Mouse (Mus musculus) hindbrain, embryonic 12.5 days (tissue): ENCODE results near the gene Isg15. TPM values are rescaled to one million over a fixed set of nuclear protein-coding genes. Genes with fewer than 3 reads are reported as not detected.

Source experiments
- ATAC-seq: fragments of 200-750 bp; cut with Nextera tagmentation; 2 replicates; pipeline ENCODE4 v1.8.0; 2017; ENCODE audit warnings: moderate TSS enrichment; ENCODE audit not compliant: low FRiP score
- H3K27ac ChIP-seq: fragments of 300-500 bp; sonication (generic); 2 replicates; pipeline ENCODE4 v1.5.1; 2016; ENCODE audit warnings: mild to moderate bottlenecking
- H3K27me3 ChIP-seq: fragments of 300-500 bp; sonication (generic); 2 replicates; pipeline ENCODE4 v1.6.1; 2016; ENCODE audit warnings: mild to moderate bottlenecking
- H3K36me3 ChIP-seq: fragments of 300-500 bp; sonication (generic); 2 replicates; pipeline ENCODE4 v1.6.1; 2016; ENCODE audit warnings: mild to moderate bottlenecking
- H3K4me1 ChIP-seq: fragments of 300-500 bp; sonication (generic); 2 replicates; pipeline ENCODE4 v1.6.1; 2016
- H3K4me2 ChIP-seq: fragments of 300-500 bp; sonication (generic); replicated peaks from 2 replicates; pipeline ENCODE4 v1.6.1; 2016; ENCODE audit warnings: mild to moderate bottlenecking
- H3K4me3 ChIP-seq: fragments of 300-500 bp; sonication (generic); 2 replicates; pipeline ENCODE4 v1.5.1; 2016; ENCODE audit warnings: mild to moderate bottlenecking
- H3K9ac ChIP-seq: fragments of 300-500 bp; sonication (generic); 2 replicates; pipeline ENCODE4 v1.6.1; 2016; ENCODE audit warnings: mild to moderate bottlenecking, moderate library complexity
- H3K9me3 ChIP-seq: fragments of 300-500 bp; sonication (generic); replicated peaks from 2 replicates; pipeline ENCODE4 v1.6.1; 2016; ENCODE audit warnings: mild to moderate bottlenecking
- WGBS: fragments of 180-500 bp; shearing (Covaris S2); methylation state at CpG from one replicate; pipeline ENCODE4 v1.1.7; 2016; 5-methylcytosine and 5-hydroxymethylcytosine counted together
- polyA plus RNA-seq: library from polyadenylated mRNA; unstranded; fragments of >200 nt; fragmentation: Nextera tagmentation; extraction: Ambion mirVana; gene quantifications from 2 replicates; pipeline ENCODE4 v1.2.1, GENCODE M21; 2016

Gene Isg15
- polyA plus RNA-seq, 1 experiment from 2014 or later: 1.3 TPM

DNA sequence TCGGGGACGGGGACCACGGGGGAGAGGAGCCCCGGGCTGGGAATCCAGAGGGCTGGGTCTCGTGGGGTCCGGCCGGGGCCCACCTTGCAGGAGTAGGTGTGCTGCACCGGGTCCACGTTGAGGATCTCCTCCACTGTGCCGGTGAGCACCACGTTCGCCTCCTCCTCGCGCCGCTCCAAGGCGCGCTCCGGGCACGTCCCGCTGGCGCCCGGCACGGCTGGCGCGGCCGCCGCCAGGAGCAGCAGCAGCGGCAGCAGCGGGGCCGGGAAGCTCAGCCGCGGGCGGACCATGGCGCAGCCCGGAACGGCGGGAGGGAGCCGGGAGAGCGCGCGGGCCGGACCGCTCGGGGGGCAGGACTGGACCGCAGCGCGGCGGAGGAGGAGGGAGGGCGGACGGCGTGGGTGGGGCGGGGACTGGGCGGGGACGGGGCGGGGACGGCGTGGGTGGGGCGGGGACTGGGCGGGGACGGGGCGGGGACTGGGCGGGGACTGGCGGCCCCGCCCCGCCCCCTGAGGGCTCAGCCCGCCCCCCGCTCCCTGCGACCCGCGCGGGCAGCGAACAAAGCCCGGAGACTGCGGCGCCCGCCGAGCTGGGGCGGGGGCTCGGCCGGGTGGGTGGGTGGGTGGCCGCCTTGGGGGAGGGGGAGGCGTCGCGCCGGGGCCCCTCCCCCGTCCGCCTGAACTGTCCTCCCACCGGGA, 3.3 kb downstream of the Isg15 start, which contains the start of gene Agrn:
TSS of gene Agrn (minus strand) at position 358 of the 698 bp plus-strand sequence.
- Histone ChIP-seq H3K27me3 (no peaks in the 10 kb centered on the region), H3K4me3 (peak within 1 kb of the TSS; percentile 94), H3K36me3 (peaks cover 20% of the 10 kb centered on the region), H3K9me3 (no peaks in the 10 kb centered on the region), H3K27ac (peak within 1 kb of the TSS; percentile 96), H3K9ac (peak within 1 kb of the TSS; percentile 97), H3K4me2 (peak within 1 kb of the TSS; percentile 89), H3K4me1 (peaks cover 43% of the 10 kb centered on the region)
- 1% methylated on average over 52 of the region's 88 CpGs for WGBS
- peak; percentile 81 for ATAC-seq

GRCm38 (mm10) chr4:156195927-156196870, 4.4 kb downstream of the Isg15 start:
- 4% methylated on average over 35 of the region's 35 CpGs for WGBS
- ATAC-seq: no peak
- no peaks in the 10 kb centered on the region for H3K9me3 ChIP-seq

GRCm38 (mm10) chr4:156194346-156194745, 6.3 kb downstream of the Isg15 start:
- peaks cover 71% of the 10 kb centered on the region for H3K4me1 ChIP-seq
- peak overlapping the region; percentile 17; the same call in 1 of the 2 replicates for H3K27ac ChIP-seq
- peaks cover 32% of the 10 kb centered on the region for H3K36me3 ChIP-seq
- H3K9me3 ChIP-seq: no peaks in the 10 kb centered on the region
- 21% methylated on average over 6 of the region's 6 CpGs for WGBS
- no peak for ATAC-seq
- peak overlapping the region; percentile 19; the same call in 1 of the 2 replicates for H3K9ac ChIP-seq
- H3K4me2 ChIP-seq: peak overlapping the region; percentile 89
- no peaks in the 10 kb centered on the region for H3K27me3 ChIP-seq
- H3K4me3 ChIP-seq: peak overlapping the region; percentile 94

More at GRCm38 (mm10) chr4:156195927-156196870, 4.4 kb downstream of the Isg15 start:
- Histone ChIP-seq H3K4me3 (peak overlapping the region; percentile 94), H3K27me3 (no peaks in the 10 kb centered on the region), H3K4me2 (peak overlapping the region; percentile 89), H3K27ac (peak overlapping the region; percentile 90), H3K4me1 (peaks cover 53% of the 10 kb centered on the region), H3K9ac (peak overlapping the region; percentile 97), H3K36me3 (peaks cover 30% of the 10 kb centered on the region)

- Histone ChIP-seq H3K4me3 (peak overlapping the region; percentile 94), H3K9ac (peak overlapping the region; percentile 19; the same call in 1 of the 2 replicates), H3K9me3 (no peaks in the 10 kb centered on the region), H3K4me2 (peak overlapping the region; percentile 89), H3K4me1 (peaks cover 76% of the 10 kb centered on the region), H3K27me3 (no peaks in the 10 kb centered on the region), H3K27ac (peak overlapping the region; percentile 17; the same call in 1 of the 2 replicates), H3K36me3 (peaks cover 32% of the 10 kb centered on the region)
- no peak for ATAC-seq
- WGBS: 64% methylated on average over 5 of the region's 5 CpGs
These were observed 6.7 kb downstream of the Isg15 start for GRCm38 (mm10) chr4:156193906-156194305.

DNA sequence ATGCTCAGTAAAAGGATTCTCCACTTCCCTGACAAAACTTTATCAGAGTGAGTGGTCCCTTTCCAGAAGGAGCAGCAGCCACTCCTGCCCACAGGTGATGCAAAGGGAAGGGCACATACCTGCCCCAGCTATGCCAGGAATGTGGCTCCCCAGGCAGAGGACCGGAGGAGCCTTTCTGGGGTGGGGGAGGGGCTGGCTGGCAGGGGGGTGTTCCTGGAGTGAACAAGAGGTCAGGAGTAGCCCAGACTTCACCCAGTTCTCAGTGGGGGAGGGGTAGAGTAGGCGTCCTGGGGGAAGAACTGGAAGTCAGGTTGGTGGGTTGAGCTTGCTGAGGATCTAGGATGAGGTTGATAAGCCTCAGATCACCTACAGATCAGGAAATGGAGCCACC, 7.4 kb downstream of the Isg15 start:
- no peak for ATAC-seq
- 10% methylated on average over 2 of the region's 2 CpGs for WGBS
- Histone ChIP-seq H3K9ac (peak overlapping the region; percentile 23; the same call in 1 of the 2 replicates), H3K27me3 (no peaks in the 10 kb centered on the region), H3K27ac (no peak overlapping the region), H3K9me3 (no peaks in the 10 kb centered on the region), H3K4me1 (peaks cover 80% of the 10 kb centered on the region), H3K36me3 (peaks cover 32% of the 10 kb centered on the region), H3K4me2 (0 out of 2 replicates have a peak overlapping the region, but pooled peaks have one; percentile 3), H3K4me3 (no peak overlapping the region; the same call in 1 of the 2 replicates)

- Histone ChIP-seq H3K36me3 (peaks cover 32% of the 10 kb centered on the region), H3K4me3 (peak overlapping the region; percentile 1; the same call in 1 of the 2 replicates), H3K9me3 (no peaks in the 10 kb centered on the region), H3K27me3 (no peaks in the 10 kb centered on the region), H3K9ac (peak overlapping the region; percentile 42; the same call in 1 of the 2 replicates), H3K4me1 (peaks cover 86% of the 10 kb centered on the region), H3K27ac (peak overlapping the region; percentile 44; the same call in 1 of the 2 replicates), H3K4me2 (0 out of 2 replicates have a peak overlapping the region, but pooled peaks have one; percentile 3)
- 59% methylated on average over 8 of the region's 8 CpGs for WGBS
- ATAC-seq: no peak
These were observed 8.0 kb downstream of the Isg15 start for GRCm38 (mm10) chr4:156192421-156193199.

GRCm38 (mm10) chr4:156188811-156189323, 11.8 kb downstream of the Isg15 start:
- peaks cover 33% of the 10 kb centered on the region for H3K36me3 ChIP-seq
- peaks cover 96% of the 10 kb centered on the region for H3K4me1 ChIP-seq
- peak overlapping the region; percentile 23; the same call in 1 of the 2 replicates for H3K9ac ChIP-seq
- peak; percentile 53 for ATAC-seq
- no peaks in the 10 kb centered on the region for H3K27me3 ChIP-seq
- no peaks in the 10 kb centered on the region for H3K9me3 ChIP-seq
- peak overlapping the region; percentile 32 for H3K4me2 ChIP-seq
- peak overlapping the region; percentile 87 for H3K27ac ChIP-seq
- WGBS: 5% methylated on average over 6 of the region's 6 CpGs
- no peak overlapping the region; the same call in 1 of the 2 replicates for H3K4me3 ChIP-seq

DNA sequence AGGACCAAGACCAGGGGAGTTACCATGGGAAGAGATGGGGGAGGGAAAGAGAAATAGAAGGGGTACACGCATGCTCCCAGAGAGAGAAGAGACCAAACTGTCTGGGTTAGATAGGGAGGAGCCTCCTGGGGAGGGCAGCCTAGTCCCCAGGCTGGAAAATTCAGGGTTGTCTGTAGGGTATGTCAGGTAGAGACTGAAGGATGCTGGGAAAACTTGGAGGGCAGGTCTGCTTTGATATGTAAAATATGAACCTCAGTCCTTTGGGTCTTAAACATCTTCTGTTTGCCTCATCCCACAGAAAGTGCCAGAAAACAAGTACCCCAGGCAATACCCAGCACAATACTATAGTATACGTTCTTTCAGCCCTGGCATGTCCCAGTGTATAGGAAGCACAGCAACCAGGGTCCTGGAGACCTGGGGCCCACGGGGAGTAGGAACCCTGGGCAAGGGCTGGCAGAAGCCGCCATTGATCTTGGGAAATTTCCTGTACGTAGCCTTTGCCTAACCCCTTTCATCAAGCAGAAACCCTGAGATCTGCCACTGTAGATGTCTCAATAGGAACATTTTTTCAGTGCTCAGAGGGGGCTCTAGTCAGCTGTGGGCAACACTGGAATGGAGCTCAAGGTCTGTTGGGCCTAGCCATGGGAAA, 12.3 kb downstream of the Isg15 start:
- Histone ChIP-seq H3K4me1 (peaks cover 96% of the 10 kb centered on the region), H3K36me3 (peaks cover 33% of the 10 kb centered on the region), H3K27me3 (no peaks in the 10 kb centered on the region), H3K9ac (peak overlapping the region; percentile 23; the same call in 1 of the 2 replicates), H3K27ac (peak overlapping the region; percentile 87), H3K4me3 (no peak overlapping the region), H3K4me2 (peak overlapping the region; percentile 32; the same call in 1 of the 2 replicates), H3K9me3 (no peaks in the 10 kb centered on the region)
- WGBS: 31% methylated on average over 5 of the region's 5 CpGs
- ATAC-seq: peak; percentile 1; the same call in 1 of the 2 replicates

GRCm38 (mm10) chr4:156185950-156186850, 14.4 kb downstream of the Isg15 start:
- peak overlapping the region; percentile 74 for H3K4me2 ChIP-seq
- peak overlapping the region; percentile 82 for H3K9ac ChIP-seq
- H3K9me3 ChIP-seq: no peaks in the 10 kb centered on the region
- 3% methylated on average over 31 of the region's 31 CpGs for WGBS
- ATAC-seq: peak; percentile 45
- H3K4me1 ChIP-seq: peaks cover 96% of the 10 kb centered on the region
- H3K27me3 ChIP-seq: no peaks in the 10 kb centered on the region
- H3K27ac ChIP-seq: peak overlapping the region; percentile 96
- peaks cover 30% of the 10 kb centered on the region for H3K36me3 ChIP-seq
- peak overlapping the region; percentile 46 for H3K4me3 ChIP-seq

- H3K4me2 ChIP-seq: peak overlapping the region; percentile 74
- no peaks in the 10 kb centered on the region for H3K9me3 ChIP-seq
- H3K36me3 ChIP-seq: peaks cover 29% of the 10 kb centered on the region
- peak; percentile 6; the same call in 1 of the 2 replicates for ATAC-seq
- WGBS: 61% methylated on average over 13 of the region's 13 CpGs
- H3K27me3 ChIP-seq: no peaks in the 10 kb centered on the region
- H3K27ac ChIP-seq: peak overlapping the region; percentile 96
- H3K4me3 ChIP-seq: peak overlapping the region; percentile 46
- peak overlapping the region; percentile 82 for H3K9ac ChIP-seq
- peaks cover 91% of the 10 kb centered on the region for H3K4me1 ChIP-seq
These were observed 15.1 kb downstream of the Isg15 start for GRCm38 (mm10) chr4:156185456-156185949.
